Mouse (Mus musculus): ENCODE results near the gene Pick1. TPM values are rescaled to one million over a fixed set of nuclear protein-coding genes. Genes with fewer than 3 reads are reported as not detected.
A peak's percentile ranks its signal among the peaks of the same experiment; 100 is the strongest.

Pick1 gene
- polyA plus RNA-seq, 1 experiment: 29.8 TPM

- no peaks in the 10 kb centered on the region for H3K27me3 ChIP-seq (replicated peaks; ENCODE audit: control insufficient read depth, insufficient read depth, low read length)
- 25% methylated on average over 17 of the region's 17 CpGs for WGBS
- H3K36me3 ChIP-seq (ENCODE audit: control insufficient read depth, insufficient read depth, low read length): no peaks in the 10 kb centered on the region
- peak overlapping the region; percentile 81 for H3K27ac ChIP-seq (ENCODE audit: insufficient read depth, low read depth, low read length)
- TF ChIP-seq POLR2A (IDR thresholded peaks at IDR 0.05; ENCODE audit: low read depth, low read length) (no peak), CTCF (conservative IDR thresholded peaks at IDR 0.05; ENCODE audit: insufficient read depth, insufficient read length, low read depth, low read length) (no peak)
- peak overlapping the region; percentile 18; the same call in 1 of the 2 replicates for H3K4me3 ChIP-seq (ENCODE audit: insufficient read depth, low read depth, low read length)
- DNase-seq: peak; percentile 91
- peaks cover 14% of the 10 kb centered on the region; the same call in 1 of the 2 replicates for H3K4me1 ChIP-seq (ENCODE audit: control insufficient read depth, insufficient read depth, low read length)
Measured at GRCm38 (mm10) chr15:79258521-79258920, 29.5 kb downstream of the Pick1 start.

GRCm38 (mm10) chr15:79261095-79261725, 32.2 kb downstream of the Pick1 start:
- no peaks in the 10 kb centered on the region for H3K27me3 ChIP-seq (replicated peaks; ENCODE audit: control insufficient read depth, insufficient read depth, low read length)
- TF ChIP-seq CTCF (conservative IDR thresholded peaks at IDR 0.05; ENCODE audit: insufficient read depth, insufficient read length, low read depth, low read length) (no peak), POLR2A (IDR thresholded peaks at IDR 0.05; ENCODE audit: low read depth, low read length) (peak; percentile 56)
- H3K36me3 ChIP-seq (ENCODE audit: control insufficient read depth, insufficient read depth, low read length): no peaks in the 10 kb centered on the region
- 14% methylated on average over 60 of the region's 62 CpGs for WGBS
- H3K4me1 ChIP-seq (ENCODE audit: control insufficient read depth, insufficient read depth, low read length): peaks cover 14% of the 10 kb centered on the region; the same call in 1 of the 2 replicates
- peak overlapping the region; percentile 81 for H3K27ac ChIP-seq (ENCODE audit: insufficient read depth, low read depth, low read length)
- peak; percentile 55 for DNase-seq
- peak overlapping the region; percentile 42 for H3K4me3 ChIP-seq (ENCODE audit: insufficient read depth, low read depth, low read length)

GRCm38 (mm10) chr15:79261757-79262156, 32.8 kb downstream of the Pick1 start:
- no peak overlapping the region for H3K27ac ChIP-seq (ENCODE audit: insufficient read depth, low read depth, low read length)
- TF ChIP-seq POLR2A (IDR thresholded peaks at IDR 0.05; ENCODE audit: low read depth, low read length) (no peak), CTCF (conservative IDR thresholded peaks at IDR 0.05; ENCODE audit: insufficient read depth, insufficient read length, low read depth, low read length) (no peak)
- H3K4me3 ChIP-seq (ENCODE audit: insufficient read depth, low read depth, low read length): peak overlapping the region; percentile 42; the same call in 1 of the 2 replicates
- no peaks in the 10 kb centered on the region for H3K36me3 ChIP-seq (ENCODE audit: control insufficient read depth, insufficient read depth, low read length)
- no peak for DNase-seq
- peaks cover 14% of the 10 kb centered on the region; the same call in 1 of the 2 replicates for H3K4me1 ChIP-seq (ENCODE audit: control insufficient read depth, insufficient read depth, low read length)
- no peaks in the 10 kb centered on the region for H3K27me3 ChIP-seq (replicated peaks; ENCODE audit: control insufficient read depth, insufficient read depth, low read length)
- 22% methylated on average over 28 of the region's 28 CpGs for WGBS

GRCm38 (mm10) chr15:79262375-79262774, 33.4 kb downstream of the Pick1 start:
- no peak overlapping the region for H3K4me3 ChIP-seq (ENCODE audit: insufficient read depth, low read depth, low read length)
- WGBS: 32% methylated on average over 13 of the region's 13 CpGs
- DNase-seq: peak; percentile 32

GRCm38 (mm10) chr15:79262786-79263309, 33.9 kb downstream of the Pick1 start:
- no peaks in the 10 kb centered on the region for H3K36me3 ChIP-seq (ENCODE audit: control insufficient read depth, insufficient read depth, low read length)
- no peak for TF ChIP-seq CTCF (conservative IDR thresholded peaks at IDR 0.05; ENCODE audit: insufficient read depth, insufficient read length, low read depth, low read length)
- no peak for TF ChIP-seq POLR2A (IDR thresholded peaks at IDR 0.05; ENCODE audit: low read depth, low read length)
- H3K27me3 ChIP-seq (replicated peaks; ENCODE audit: control insufficient read depth, insufficient read depth, low read length): no peaks in the 10 kb centered on the region
- no peak for DNase-seq
- WGBS: 88% methylated on average over 3 of the region's 3 CpGs
- no peak overlapping the region for H3K27ac ChIP-seq (ENCODE audit: insufficient read depth, low read depth, low read length)
- H3K4me1 ChIP-seq (ENCODE audit: control insufficient read depth, insufficient read depth, low read length): peaks cover 14% of the 10 kb centered on the region; the same call in 1 of the 2 replicates
- no peak overlapping the region for H3K4me3 ChIP-seq (ENCODE audit: insufficient read depth, low read depth, low read length)

More at GRCm38 (mm10) chr15:79262375-79262774, 33.4 kb downstream of the Pick1 start:
- Histone ChIP-seq H3K27ac (ENCODE audit: insufficient read depth, low read depth, low read length) (no peak overlapping the region), H3K27me3 (replicated peaks; ENCODE audit: control insufficient read depth, insufficient read depth, low read length) (no peaks in the 10 kb centered on the region), H3K4me1 (ENCODE audit: control insufficient read depth, insufficient read depth, low read length) (peaks cover 14% of the 10 kb centered on the region; the same call in 1 of the 2 replicates), H3K36me3 (ENCODE audit: control insufficient read depth, insufficient read depth, low read length) (no peaks in the 10 kb centered on the region)
- TF ChIP-seq CTCF (conservative IDR thresholded peaks at IDR 0.05; ENCODE audit: insufficient read depth, insufficient read length, low read depth, low read length) (no peak; the same call in 1 of the 2 replicates), POLR2A (IDR thresholded peaks at IDR 0.05; ENCODE audit: low read depth, low read length) (no peak)

- H3K27me3 ChIP-seq (replicated peaks; ENCODE audit: control insufficient read depth, insufficient read depth, low read length): no peaks in the 10 kb centered on the region
- no peaks in the 10 kb centered on the region for H3K36me3 ChIP-seq (ENCODE audit: control insufficient read depth, insufficient read depth, low read length)
- WGBS: 95% methylated on average over 6 of the region's 6 CpGs
- TF ChIP-seq CTCF (conservative IDR thresholded peaks at IDR 0.05; ENCODE audit: insufficient read depth, insufficient read length, low read depth, low read length) (no peak), POLR2A (IDR thresholded peaks at IDR 0.05; ENCODE audit: low read depth, low read length) (no peak)
- no peak overlapping the region for H3K27ac ChIP-seq (ENCODE audit: insufficient read depth, low read depth, low read length)
- H3K4me1 ChIP-seq (ENCODE audit: control insufficient read depth, insufficient read depth, low read length): peaks cover 11% of the 10 kb centered on the region; the same call in 1 of the 2 replicates
- DNase-seq: no peak
- H3K4me3 ChIP-seq (ENCODE audit: insufficient read depth, low read depth, low read length): no peak overlapping the region
Measured at GRCm38 (mm10) chr15:79263726-79264125, 34.8 kb downstream of the Pick1 start.

- no peak overlapping the region for H3K4me3 ChIP-seq (ENCODE audit: insufficient read depth, low read depth, low read length)
- H3K36me3 ChIP-seq (ENCODE audit: control insufficient read depth, insufficient read depth, low read length): no peaks in the 10 kb centered on the region
- 73% methylated on average over 4 of the region's 4 CpGs for WGBS
- H3K27me3 ChIP-seq (replicated peaks; ENCODE audit: control insufficient read depth, insufficient read depth, low read length): no peaks in the 10 kb centered on the region
- no peaks in the 10 kb centered on the region for H3K4me1 ChIP-seq (ENCODE audit: control insufficient read depth, insufficient read depth, low read length)
- no peak for DNase-seq
- H3K27ac ChIP-seq (ENCODE audit: insufficient read depth, low read depth, low read length): no peak overlapping the region
- TF ChIP-seq CTCF (conservative IDR thresholded peaks at IDR 0.05; ENCODE audit: insufficient read depth, insufficient read length, low read depth, low read length) (no peak), POLR2A (IDR thresholded peaks at IDR 0.05; ENCODE audit: low read depth, low read length) (no peak)
Measured at GRCm38 (mm10) chr15:79265384-79265783, 36.4 kb downstream of the Pick1 start.

All from kidney, adult 2 months (tissue).